9 mouse cellular contexts compared by ENCODE assay signal in genomic region chr1:127775206-127775720, GRCm38 (mm10). TPM values are rescaled to one million over a fixed set of nuclear protein-coding genes. Genes with fewer than 3 reads are reported as not detected.
DNase-seq lines count a peak whose midpoint lies in the region; ATAC-seq lines count a peak whose summit lies in the region.
"Had no signal": no experiment of that assay in that cellular context is flagged by ENCODE, and none has a peak within 500 bp of the region (broad histone marks: within the 10 kb centered on the region; RNA-seq: fewer than 3 reads in every experiment).

No protein-coding gene starts in this region.

- peaks cover 12% of the 10 kb centered on the region for H3K4me1 ChIP-seq in kidney, embryonic 15.5 days
- peaks cover 7% of the 10 kb centered on the region for H3K4me1 ChIP-seq in brown adipose tissue, adult 24 weeks (ENCODE audit: control insufficient read depth, insufficient read depth, insufficient read length, low read length)
- H3K4me1 ChIP-seq in hindbrain, embryonic 15.5 days (replicated peaks): peaks cover 48% of the 10 kb centered on the region
- peaks cover 51% of the 10 kb centered on the region for H3K4me1 ChIP-seq in midbrain, embryonic 13.5 days (replicated peaks)

- H3K4me3 ChIP-seq in kidney, embryonic 15.5 days (replicated peaks): peak overlapping the region; percentile 77
- H3K4me3 ChIP-seq in brown adipose tissue, adult 24 weeks (ENCODE audit: insufficient read depth, low read depth, low read length): peak overlapping the region; percentile 54
- peak overlapping the region; percentile 92 for H3K4me3 ChIP-seq in hindbrain, embryonic 15.5 days
- H3K4me3 ChIP-seq in midbrain, embryonic 13.5 days (replicated peaks): peak overlapping the region; percentile 84

- peaks cover 9% of the 10 kb centered on the region; the same call in 1 of the 2 replicates for H3K36me3 ChIP-seq in kidney, embryonic 15.5 days
- H3K36me3 ChIP-seq in hindbrain, embryonic 15.5 days: no peaks in the 10 kb centered on the region
- H3K36me3 ChIP-seq in midbrain, embryonic 13.5 days: 0 out of 2 replicates have a peak, but pooled peaks cover 3% of the 10 kb centered on the region

- 10% methylated on average over 10 of the region's 10 CpGs for WGBS in kidney, embryonic 15.5 days
- WGBS in hindbrain, embryonic 15.5 days: 12% methylated on average over 10 of the region's 10 CpGs
- WGBS in midbrain, embryonic 13.5 days: 10% methylated on average over 10 of the region's 10 CpGs

- no peak for DNase-seq in kidney, postnatal 25 days
- no peak for DNase-seq in frontal cortex, postnatal 14 days (ENCODE audit: low spot score in 2 of 2)
- DNase-seq in ovary, postnatal 10 days (ENCODE audit: low spot score): no peak
- no peak for DNase-seq in urinary bladder, postnatal 14 days (ENCODE audit: low spot score)
- DNase-seq: kidney, postnatal 4 days had no signal

- H3K4me2 ChIP-seq in kidney, embryonic 15.5 days: peak overlapping the region; percentile 77
- H3K4me2 ChIP-seq in hindbrain, embryonic 15.5 days: peak overlapping the region; percentile 67
- H3K4me2 ChIP-seq in midbrain, embryonic 13.5 days (replicated peaks): peak overlapping the region; percentile 87

- ATAC-seq in kidney, embryonic 15.5 days (replicated peaks; ENCODE audit: low FRiP score): no peak
- no peak for ATAC-seq in hindbrain, embryonic 15.5 days (ENCODE audit: low FRiP score, low read depth)
- no peak for ATAC-seq in midbrain, embryonic 13.5 days

- peak overlapping the region; percentile 81 for H3K9ac ChIP-seq in kidney, embryonic 15.5 days
- peak overlapping the region; percentile 89 for H3K9ac ChIP-seq in hindbrain, embryonic 15.5 days
- H3K9ac ChIP-seq in midbrain, embryonic 13.5 days (replicated peaks): peak overlapping the region; percentile 92

- H3K9me3 ChIP-seq in kidney, embryonic 15.5 days (replicated peaks): no peaks in the 10 kb centered on the region
- no peaks in the 10 kb centered on the region for H3K9me3 ChIP-seq in hindbrain, embryonic 15.5 days
- H3K9me3 ChIP-seq in midbrain, embryonic 13.5 days: no peaks in the 10 kb centered on the region

- H3K27me3 ChIP-seq in kidney, embryonic 15.5 days: no peaks in the 10 kb centered on the region
- H3K27me3 ChIP-seq in hindbrain, embryonic 15.5 days: no peaks in the 10 kb centered on the region
- no peaks in the 10 kb centered on the region for H3K27me3 ChIP-seq in midbrain, embryonic 13.5 days

- H3K27ac ChIP-seq in kidney, embryonic 15.5 days: no peak overlapping the region
- no peak overlapping the region for H3K27ac ChIP-seq in brown adipose tissue, adult 24 weeks (replicated peaks; ENCODE audit: low read depth, low read length)
- no peak overlapping the region for H3K27ac ChIP-seq in hindbrain, embryonic 15.5 days (replicated peaks)
- no peak overlapping the region for H3K27ac ChIP-seq in midbrain, embryonic 13.5 days

RNA-seq across cellular contexts. Expression of gene Ccnt2, which starts 1.3 kb away (rescaled TPM):
- polyA plus RNA-seq in kidney, embryonic 15.5 days (2015; fragmentation: Nextera tagmentation; extraction: Ambion mirVana): 79.2 and 82.0 TPM in 2 replicates
- polyA plus RNA-seq in brown adipose tissue, adult 24 weeks (2012; ENCODE audit: insufficient read depth, insufficient read length, missing spikeins): 9.3 and 12.0 TPM in 2 replicates
- polyA plus RNA-seq in hindbrain, embryonic 15.5 days (2015; fragmentation: Nextera tagmentation; extraction: Ambion mirVana): 84.5 and 86.7 TPM in 2 replicates
- polyA plus RNA-seq in midbrain, embryonic 13.5 days (2015; fragmentation: Nextera tagmentation; extraction: Ambion mirVana): 132 and 134 TPM in 2 replicates

RNA-seq across cellular contexts. Expression of gene Acmsd, which starts 46.0 kb away (rescaled TPM):
- 0.93 and 1.1 TPM in 2 replicates for polyA plus RNA-seq in kidney, embryonic 15.5 days (2015; fragmentation: Nextera tagmentation; extraction: Ambion mirVana)
- polyA plus RNA-seq in brown adipose tissue, adult 24 weeks (2012; ENCODE audit: insufficient read depth, insufficient read length, missing spikeins): not detected in 2 replicates
- polyA plus RNA-seq in hindbrain, embryonic 15.5 days (2015; fragmentation: Nextera tagmentation; extraction: Ambion mirVana): 0.08 and 0.12 TPM in 2 replicates
- 0.09 and 0.22 TPM in 2 replicates for polyA plus RNA-seq in midbrain, embryonic 13.5 days (2015; fragmentation: Nextera tagmentation; extraction: Ambion mirVana)
